Mouse (Mus musculus): ENCODE measurements around the gene Rab12. TPM values are rescaled to one million over a fixed set of nuclear protein-coding genes. Genes with fewer than 3 reads are reported as not detected.

The Rab12 gene
- polyA plus RNA-seq, 1 experiment = 46.9 TPM

GRCm38 (mm10) chr17:66518877-66519553, 514 bp downstream of the Rab12 start:
- TF ChIP-seq MYOG (IDR thresholded peaks at IDR 0.05; ENCODE audit: control insufficient read depth in 1 of 3, insufficient read depth in 1 of 3, insufficient read length in 2 of 3, low read depth in 2 of 3) = peak in 1 of 3 experiments; percentile 3
- no peak for TF ChIP-seq MAX (IDR thresholded peaks at IDR 0.05; ENCODE audit: low read depth)

DNA sequence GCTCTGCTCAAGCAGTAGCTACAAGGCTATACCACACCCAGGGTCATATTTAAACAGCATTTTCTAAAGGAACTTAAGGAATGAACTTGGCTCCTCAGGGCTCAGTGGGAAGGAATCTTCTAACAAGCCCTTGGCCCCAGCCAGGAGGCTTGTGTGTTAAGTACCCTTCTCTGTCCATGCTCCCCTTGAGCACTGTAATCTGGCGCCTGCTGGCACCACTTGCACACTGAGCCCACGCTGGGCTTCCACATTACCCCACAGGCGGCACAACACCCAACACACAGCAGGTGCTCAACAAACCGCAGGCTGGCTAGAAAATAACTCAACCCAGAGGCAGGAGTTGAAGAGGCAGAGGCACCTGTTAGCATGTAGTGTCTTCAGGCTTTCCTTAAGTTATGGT, 2.6 kb downstream of the Rab12 start:
- no peak overlapping the region for H3ac ChIP-seq (ENCODE audit: control insufficient read depth, insufficient read length)

More at GRCm38 (mm10) chr17:66518877-66519553, 514 bp downstream of the Rab12 start:
- H3K4me3 ChIP-seq = peak overlapping the region; percentile 78
- peak overlapping the region; percentile 72 for H3K4me2 ChIP-seq (ENCODE audit: low read depth)
- H3K79me2 ChIP-seq (ENCODE audit: control insufficient read depth, insufficient read depth) = peaks cover 51% of the 10 kb centered on the region
- H3K27me3 ChIP-seq (ENCODE audit: control insufficient read depth, insufficient read depth, insufficient read length) = no peaks in the 10 kb centered on the region
- no peaks in the 10 kb centered on the region for H3K36me3 ChIP-seq (ENCODE audit: control insufficient read depth, insufficient read depth)
- peak overlapping the region; percentile 60 for H3ac ChIP-seq (ENCODE audit: control insufficient read depth, insufficient read length)

GRCm38 (mm10) chr17:66514288-66514995, 5.1 kb downstream of the Rab12 start:
- Histone ChIP-seq H3K79me2 (ENCODE audit: control insufficient read depth, insufficient read depth) (peaks cover 73% of the 10 kb centered on the region), H3ac (ENCODE audit: control insufficient read depth, insufficient read length) (no peak overlapping the region), H3K4me2 (ENCODE audit: low read depth) (no peak overlapping the region), H3K36me3 (ENCODE audit: control insufficient read depth, insufficient read depth) (peaks cover 7% of the 10 kb centered on the region), H3K27me3 (ENCODE audit: control insufficient read depth, insufficient read depth, insufficient read length) (no peaks in the 10 kb centered on the region), H3K4me3 (no peak overlapping the region)
- TF ChIP-seq MYOD1 (IDR thresholded peaks at IDR 0.05; ENCODE audit: control insufficient read depth in 1 of 3, insufficient read length in 2 of 3, low read depth in 2 of 3) = no peak
- no peak for TF ChIP-seq TCF12 (IDR thresholded peaks at IDR 0.05; ENCODE audit: insufficient read depth, poor library complexity, severe bottlenecking)
- TF ChIP-seq USF1 (IDR thresholded peaks at IDR 0.05; ENCODE audit: low read depth) = no peak
- no peak for TF ChIP-seq TCF3 (IDR thresholded peaks at IDR 0.05; ENCODE audit: insufficient read length, low read depth)
- no peak for TF ChIP-seq E2F4 (IDR thresholded peaks at IDR 0.05; ENCODE audit: insufficient read depth)
- TF ChIP-seq MAX (IDR thresholded peaks at IDR 0.05; ENCODE audit: low read depth) = no peak
- no peak for TF ChIP-seq CEBPB (IDR thresholded peaks at IDR 0.05; ENCODE audit: insufficient read depth, poor library complexity, severe bottlenecking)
- TF ChIP-seq POLR2A (IDR thresholded peaks at IDR 0.05; ENCODE audit: insufficient read length, low read depth) = no peak
- no peak for TF ChIP-seq POLR2AphosphoS2 (IDR thresholded peaks at IDR 0.05; ENCODE audit: insufficient read length, low read depth)
- TF ChIP-seq SRF (IDR thresholded peaks at IDR 0.05; ENCODE audit: control insufficient read depth, insufficient read length, low read depth) = no peak
- no peak for TF ChIP-seq REST (IDR thresholded peaks at IDR 0.05; ENCODE audit: insufficient read depth, insufficient read length)

More for the DNA sequence above, 2.6 kb downstream of the Rab12 start:
- Histone ChIP-seq H3K4me3 (no peak overlapping the region), H3K27me3 (ENCODE audit: control insufficient read depth, insufficient read depth, insufficient read length) (no peaks in the 10 kb centered on the region), H3K79me2 (ENCODE audit: control insufficient read depth, insufficient read depth) (peaks cover 66% of the 10 kb centered on the region), H3K4me2 (ENCODE audit: low read depth) (peak overlapping the region; percentile 72), H3K36me3 (ENCODE audit: control insufficient read depth, insufficient read depth) (peaks cover 7% of the 10 kb centered on the region)
- no peak for TF ChIP-seq POLR2AphosphoS2 (IDR thresholded peaks at IDR 0.05; ENCODE audit: insufficient read length, low read depth)
- TF ChIP-seq MYOD1 (IDR thresholded peaks at IDR 0.05; ENCODE audit: control insufficient read depth in 1 of 3, insufficient read length in 2 of 3, low read depth in 2 of 3) = peak; percentile 37 to 91 (median 77)
- peak; percentile 14 to 93 (median 75) for TF ChIP-seq MYOG (IDR thresholded peaks at IDR 0.05; ENCODE audit: control insufficient read depth in 1 of 3, insufficient read depth in 1 of 3, insufficient read length in 2 of 3, low read depth in 2 of 3)
- peak; percentile 33 for TF ChIP-seq TCF12 (IDR thresholded peaks at IDR 0.05; ENCODE audit: insufficient read depth, poor library complexity, severe bottlenecking)
- TF ChIP-seq TCF3 (IDR thresholded peaks at IDR 0.05; ENCODE audit: insufficient read length, low read depth) = peak; percentile 41

DNA sequence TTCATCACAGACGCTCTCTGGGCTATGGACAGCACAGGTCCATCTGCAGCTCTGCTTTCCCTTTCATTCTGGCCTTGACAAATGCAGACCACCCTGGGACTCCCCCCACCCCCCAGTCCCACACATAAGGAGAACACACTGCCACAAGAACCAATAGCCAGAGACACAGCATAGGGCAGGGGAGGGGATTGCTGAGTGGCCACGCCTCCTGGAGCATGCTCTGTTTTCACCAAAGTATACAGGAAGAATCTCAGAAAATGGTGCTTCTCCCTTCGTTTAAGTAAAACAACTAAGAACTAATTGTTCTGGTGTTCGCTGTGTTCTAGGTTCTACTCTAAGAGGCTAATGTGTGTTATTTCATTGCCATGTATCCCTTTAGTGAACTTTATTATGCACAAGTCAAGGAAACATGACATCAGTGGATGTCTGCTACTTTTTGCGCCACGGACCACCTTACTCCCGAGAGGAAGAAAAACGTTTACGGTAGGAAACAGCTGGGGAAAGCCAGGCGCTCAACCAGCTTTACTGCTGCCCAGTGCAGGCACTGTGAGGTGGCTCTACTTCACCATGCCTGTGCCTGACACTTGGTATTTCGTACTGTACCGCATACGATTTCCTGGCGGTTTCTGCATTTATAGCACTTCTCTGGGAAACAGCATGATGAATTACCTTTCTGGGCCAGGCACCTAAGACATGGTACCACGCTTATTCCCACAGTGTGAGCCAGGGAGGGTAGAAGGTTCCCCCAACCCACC, 7.2 kb downstream of the Rab12 start:
- no peak overlapping the region for H3ac ChIP-seq (ENCODE audit: control insufficient read depth, insufficient read length)
- no peak overlapping the region for H3K4me3 ChIP-seq
- TF ChIP-seq MYOG (IDR thresholded peaks at IDR 0.05; ENCODE audit: control insufficient read depth in 1 of 3, insufficient read depth in 1 of 3, insufficient read length in 2 of 3, low read depth in 2 of 3) (no peak), SRF (IDR thresholded peaks at IDR 0.05; ENCODE audit: control insufficient read depth, insufficient read length, low read depth) (no peak), TCF12 (IDR thresholded peaks at IDR 0.05; ENCODE audit: insufficient read depth, poor library complexity, severe bottlenecking) (no peak), CEBPB (IDR thresholded peaks at IDR 0.05; ENCODE audit: insufficient read depth, poor library complexity, severe bottlenecking) (no peak), USF1 (IDR thresholded peaks at IDR 0.05; ENCODE audit: low read depth) (no peak), MAX (IDR thresholded peaks at IDR 0.05; ENCODE audit: low read depth) (no peak), POLR2A (IDR thresholded peaks at IDR 0.05; ENCODE audit: insufficient read length, low read depth) (no peak), TCF3 (IDR thresholded peaks at IDR 0.05; ENCODE audit: insufficient read length, low read depth) (no peak), E2F4 (IDR thresholded peaks at IDR 0.05; ENCODE audit: insufficient read depth) (no peak), MYOD1 (IDR thresholded peaks at IDR 0.05; ENCODE audit: control insufficient read depth in 1 of 3, insufficient read length in 2 of 3, low read depth in 2 of 3) (no peak), REST (IDR thresholded peaks at IDR 0.05; ENCODE audit: insufficient read depth, insufficient read length) (no peak), POLR2AphosphoS2 (IDR thresholded peaks at IDR 0.05; ENCODE audit: insufficient read length, low read depth) (no peak)
- no peak overlapping the region for H3K4me2 ChIP-seq (ENCODE audit: low read depth)
- no peaks in the 10 kb centered on the region for H3K27me3 ChIP-seq (ENCODE audit: control insufficient read depth, insufficient read depth, insufficient read length)
- H3K36me3 ChIP-seq (ENCODE audit: control insufficient read depth, insufficient read depth) = peaks cover 7% of the 10 kb centered on the region
- H3K79me2 ChIP-seq (ENCODE audit: control insufficient read depth, insufficient read depth) = peaks cover 72% of the 10 kb centered on the region

Data from myocyte (in vitro differentiated cells).